Mouse (Mus musculus) neutrophil, adult 5-6 weeks (primary cell): ENCODE data around the gene Pou2f2. TPM values are rescaled to one million over a fixed set of nuclear protein-coding genes. Genes with fewer than 3 reads are reported as not detected.
"Not testable (repeated sequence)": the region's sequence is repeated elsewhere in the genome, so short reads cannot be mapped to it uniquely, and the experiment has no call there.

ENCODE experiments used
- ATAC-seq: fragments of 151-379, 151-347 bp; 2 replicates; pipeline ENCODE4 v1.8.0; 2017; ENCODE audit warnings: mild to moderate bottlenecking, moderate TSS enrichment; ENCODE audit not compliant: insufficient number of reproducible peaks, poor library complexity, low FRiP score, severe bottlenecking; ENCODE audit errors: extremely low read depth
- total RNA-seq: library from RNA; stranded (forward); fragments of 200-1000 nt; gene quantifications from 2 replicates; pipeline ENCODE4 v1.2.3, GENCODE M21; 2017

The Pou2f2 gene
- total RNA-seq, 1 experiment from 2014 or later = 53.1 TPM

DNA sequence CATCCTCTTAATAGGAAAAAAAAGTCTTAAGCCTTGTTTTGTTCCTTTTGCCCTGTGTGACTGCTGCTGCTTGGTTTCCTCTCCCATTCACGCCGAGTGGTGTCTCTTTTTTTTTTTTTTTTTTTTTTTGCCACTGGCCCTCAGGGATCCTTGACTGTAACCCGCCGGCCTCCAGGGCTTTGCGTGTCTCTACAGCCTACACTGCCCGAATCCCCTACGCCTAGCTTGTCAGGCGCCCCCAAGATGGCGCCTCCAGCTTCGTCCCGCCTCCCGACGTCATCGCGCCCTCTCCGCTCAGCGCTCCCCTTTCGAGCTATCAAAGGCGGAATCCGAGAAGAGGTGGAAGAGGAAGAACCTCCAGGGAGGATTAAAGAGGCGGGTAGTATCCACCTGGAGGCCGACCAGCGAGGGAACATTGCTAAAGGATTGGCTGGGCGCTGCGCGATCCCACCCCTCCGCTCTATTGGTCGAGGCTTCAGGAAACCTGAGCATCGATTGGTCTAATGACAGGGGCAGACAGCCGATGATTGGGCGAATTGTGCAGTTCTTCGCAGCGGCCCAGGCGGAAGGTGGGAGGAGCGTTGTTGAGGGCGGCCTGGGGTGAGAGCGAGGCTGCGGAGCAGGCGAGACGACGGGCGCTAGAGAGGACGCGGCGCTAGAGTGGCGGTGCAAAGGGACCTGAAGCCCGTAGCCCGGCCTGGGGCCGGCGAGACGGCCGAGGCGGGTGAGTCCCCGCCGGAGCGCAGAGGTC is 102.7 kb downstream of the Pou2f2 start:
- peak; percentile 93 for ATAC-seq

DNA sequence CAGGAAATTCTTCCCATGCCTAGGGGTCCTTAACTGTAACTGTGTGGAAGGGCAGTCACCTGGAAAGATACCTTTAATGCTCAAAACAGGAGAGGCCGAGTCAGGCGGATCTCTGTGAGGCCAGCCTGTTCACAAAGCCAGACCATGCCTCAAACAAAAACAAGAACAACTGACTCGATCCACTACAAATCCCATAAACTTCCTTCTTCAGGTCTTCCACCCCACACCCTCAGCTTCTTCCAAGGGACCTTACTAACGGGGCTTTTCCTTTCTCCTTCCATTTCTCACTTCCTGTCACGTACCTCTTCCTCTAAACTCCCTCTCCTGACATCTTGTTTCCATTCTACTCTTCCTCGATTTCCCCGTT is 103.2 kb downstream of the Pou2f2 start:
- no peak for ATAC-seq

DNA sequence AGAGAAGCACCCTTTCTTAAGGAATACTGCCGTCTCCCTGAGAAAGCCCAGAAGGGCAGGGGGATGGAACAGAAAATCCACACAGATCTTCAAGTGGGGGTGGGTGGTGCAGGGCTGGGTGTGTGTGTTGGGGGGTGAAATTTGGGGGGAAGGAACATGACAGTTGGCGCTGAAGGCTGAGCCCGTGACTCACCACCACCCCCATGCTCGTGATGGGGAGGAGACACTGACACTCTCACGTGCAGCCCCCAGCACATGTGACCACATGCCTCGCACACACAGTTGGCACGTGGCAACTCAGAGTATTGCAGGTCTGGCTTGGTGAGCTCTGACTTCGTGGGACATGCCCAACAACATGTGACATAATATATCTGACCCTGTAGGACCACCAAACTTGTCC is 105.6 kb downstream of the Pou2f2 start:
- ATAC-seq = no peak

DNA sequence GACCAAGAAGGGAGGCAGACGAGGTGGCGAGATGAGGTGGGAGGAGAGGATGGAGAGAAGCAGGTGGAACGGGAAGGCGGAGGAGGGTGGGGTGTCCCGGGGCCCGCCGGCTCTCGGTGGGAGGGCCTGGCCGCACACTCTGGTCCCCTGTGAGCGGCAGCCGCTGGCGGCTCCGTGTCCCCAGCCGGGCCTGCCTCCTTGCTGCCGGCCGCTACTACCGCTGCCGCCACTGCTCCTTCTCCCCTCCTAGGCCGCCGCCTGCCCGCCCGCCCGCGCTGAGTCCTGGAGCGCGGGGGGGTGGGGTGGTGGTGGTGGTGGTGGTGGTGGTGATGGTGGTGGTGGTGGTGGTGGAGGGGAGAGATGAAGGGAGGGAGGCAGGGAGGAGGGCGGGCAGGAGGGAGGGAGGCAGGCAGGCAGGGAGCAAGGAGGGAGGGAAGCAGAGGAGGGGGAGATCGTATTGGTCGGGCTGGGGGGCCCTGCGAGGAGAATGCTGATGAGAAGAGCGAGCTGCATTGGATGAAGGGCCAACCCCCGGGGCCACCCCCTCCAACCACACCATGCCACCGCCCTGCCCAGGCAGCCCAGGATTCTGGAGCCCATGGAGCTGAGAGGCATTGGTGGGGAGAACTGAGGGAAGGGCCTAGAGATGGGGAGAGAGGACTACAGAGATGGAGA is 106.7 kb downstream of the Pou2f2 start:
- ATAC-seq = no peak

DNA sequence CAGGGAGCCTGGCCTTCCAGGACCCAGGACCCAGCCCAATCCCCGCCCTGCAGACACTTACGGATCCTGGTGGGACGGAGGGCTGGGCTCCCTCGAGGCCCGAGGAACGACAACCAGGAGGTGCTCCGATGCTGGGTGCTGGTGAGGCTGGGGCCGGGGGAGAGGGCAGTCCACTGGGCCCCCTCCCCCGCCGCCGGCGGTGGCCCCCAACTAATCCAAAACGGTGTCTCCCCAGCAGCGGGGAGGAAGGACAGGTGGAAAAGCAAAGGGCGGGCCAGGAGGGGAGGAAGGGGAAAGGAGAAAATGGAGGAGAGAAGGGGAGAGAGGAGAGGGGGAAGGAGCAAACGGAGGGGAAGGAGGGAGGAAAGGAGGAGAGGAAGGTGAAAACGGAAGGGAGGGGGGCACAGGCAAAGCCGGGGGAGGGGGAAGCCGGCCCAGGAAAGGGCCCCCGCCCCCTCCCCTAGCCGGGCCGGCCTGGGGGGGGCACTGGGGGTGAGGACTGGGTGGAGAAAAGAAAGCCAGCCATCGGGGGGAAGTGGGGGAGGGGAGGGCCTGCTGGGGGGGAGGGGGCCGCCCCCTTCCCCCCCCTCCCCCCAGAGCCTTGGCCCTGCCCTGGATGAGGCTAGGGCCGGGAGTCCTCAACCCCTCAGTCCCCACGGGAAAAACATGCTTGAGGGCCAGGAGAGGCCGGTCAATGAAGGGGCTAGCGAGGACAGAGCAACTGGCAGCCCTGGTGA is 107.4 kb downstream of the Pou2f2 start, which contains the start of the genes Grik5 and Zfp574:
Gene Grik5 (minus strand): TSS at position 368 of the 737 bp plus-strand sequence.
Gene Zfp574 (plus strand): TSS at position 589 of the 737 bp plus-strand sequence.
- no peak for ATAC-seq

DNA sequence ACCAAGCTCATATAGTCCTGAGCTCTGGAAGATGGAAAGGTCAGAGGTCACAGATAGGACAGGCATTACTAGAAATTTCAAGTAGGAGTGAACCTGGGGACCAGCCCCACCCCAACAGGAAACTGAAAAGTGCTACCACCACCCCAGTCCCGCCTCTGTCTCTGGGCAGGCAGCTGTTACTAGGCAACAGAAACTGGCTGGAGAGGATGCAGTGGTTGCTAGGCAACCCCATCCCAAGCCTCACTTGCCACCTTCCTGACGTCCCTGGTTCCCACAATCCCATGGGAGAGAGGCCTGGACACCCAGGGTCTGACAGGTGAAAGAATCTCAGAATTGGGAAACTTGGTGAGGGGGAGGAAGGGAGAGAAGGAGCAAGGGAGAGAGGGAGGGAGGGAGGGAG is 110.8 kb downstream of the Pou2f2 start:
- no peak for ATAC-seq

DNA sequence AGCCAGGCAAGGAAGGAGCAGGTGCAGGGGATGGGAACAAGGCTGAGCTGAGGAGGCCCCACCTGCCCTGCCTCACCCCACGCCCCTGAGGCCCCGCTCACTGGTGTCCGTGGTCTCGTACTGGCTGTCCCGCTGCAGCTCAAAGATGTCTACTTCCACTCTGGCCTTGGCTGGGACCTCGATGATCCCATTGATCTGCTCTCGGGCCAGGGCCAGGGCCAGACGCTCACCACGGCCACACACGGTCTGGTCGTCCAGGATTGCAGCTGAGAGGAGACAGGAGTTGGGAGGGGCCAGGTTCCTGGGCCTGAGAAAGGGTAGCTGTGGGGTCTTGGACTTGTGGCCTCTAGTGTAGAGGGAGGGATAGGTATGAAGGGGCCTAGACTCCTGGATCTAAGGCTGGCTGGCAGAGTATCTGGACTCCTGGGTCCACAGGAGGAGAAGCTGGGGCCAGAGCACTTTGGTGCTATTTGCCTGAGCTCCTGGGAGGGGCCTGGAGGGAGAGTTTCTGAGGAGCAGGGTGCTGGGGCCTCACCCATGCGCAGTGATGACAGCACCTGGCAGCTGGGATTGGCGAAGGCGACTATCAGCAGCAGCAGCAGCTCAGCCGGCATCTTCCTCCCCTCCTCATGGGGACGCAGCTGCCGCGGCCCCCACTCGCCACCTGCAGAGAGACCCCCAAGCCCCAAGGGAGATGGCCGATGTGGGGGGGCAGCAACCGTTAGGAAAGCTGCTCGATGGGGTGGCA is 111.4 kb downstream of the Pou2f2 start:
- no peak for ATAC-seq

DNA sequence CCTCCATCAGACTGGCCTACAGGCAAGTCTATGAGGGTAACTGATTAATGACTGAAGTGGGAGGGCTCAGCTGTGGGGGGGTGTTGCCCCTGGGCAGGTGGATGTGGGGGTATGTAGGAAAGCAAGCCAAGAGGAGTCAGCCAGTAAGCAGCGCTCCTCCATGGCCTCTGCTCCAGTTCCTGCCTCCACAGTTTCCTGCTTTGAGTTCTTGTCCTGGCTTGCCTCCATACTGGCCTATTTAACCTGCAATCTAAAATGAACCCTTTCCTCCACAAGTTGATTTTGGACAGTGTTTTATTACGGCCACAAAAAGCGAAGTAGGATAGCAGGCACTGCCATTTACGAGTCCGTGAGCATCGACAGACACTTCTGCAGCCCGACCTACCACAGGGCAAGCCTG is 112.2 kb downstream of the Pou2f2 start:
- ATAC-seq = no peak

DNA sequence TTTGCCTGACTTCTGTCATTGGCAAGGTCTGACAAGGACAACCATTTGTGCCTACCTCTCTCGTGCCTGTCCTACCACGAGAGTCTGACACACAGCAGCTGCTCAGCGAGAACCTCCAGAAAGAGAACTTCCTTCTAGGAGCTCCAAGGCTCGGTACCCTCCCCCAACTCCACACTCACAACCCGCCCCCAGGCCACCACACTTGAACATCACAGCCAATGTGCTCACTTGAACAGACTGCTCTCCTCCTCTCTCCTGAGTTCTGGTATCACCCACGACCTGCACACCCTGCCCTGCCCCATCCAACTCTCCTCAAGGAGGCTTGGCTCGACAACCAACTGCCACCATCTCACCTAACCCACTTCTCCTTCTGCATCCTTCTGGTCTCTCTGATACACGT is 115.6 kb downstream of the Pou2f2 start:
- no peak for ATAC-seq

DNA sequence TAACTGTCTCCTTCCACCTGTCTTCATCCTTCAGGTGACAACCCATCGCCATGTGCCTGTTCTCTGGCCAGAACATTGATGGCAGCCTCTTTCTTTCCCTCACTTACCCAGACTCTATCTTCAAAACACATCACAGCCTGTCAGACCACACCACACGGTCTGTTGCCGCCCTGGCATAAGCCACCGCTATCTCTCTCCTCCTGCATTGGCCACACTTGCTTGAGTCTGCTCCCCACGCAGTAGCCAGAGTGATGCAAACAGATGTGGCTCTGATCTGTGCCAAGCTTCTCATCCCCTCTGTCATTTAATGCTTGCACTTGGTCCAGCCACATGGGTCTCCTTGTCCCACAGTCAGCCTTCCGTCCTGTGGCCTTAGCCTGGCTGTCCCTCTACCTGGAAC is 116.2 kb downstream of the Pou2f2 start:
- ATAC-seq = no peak

DNA sequence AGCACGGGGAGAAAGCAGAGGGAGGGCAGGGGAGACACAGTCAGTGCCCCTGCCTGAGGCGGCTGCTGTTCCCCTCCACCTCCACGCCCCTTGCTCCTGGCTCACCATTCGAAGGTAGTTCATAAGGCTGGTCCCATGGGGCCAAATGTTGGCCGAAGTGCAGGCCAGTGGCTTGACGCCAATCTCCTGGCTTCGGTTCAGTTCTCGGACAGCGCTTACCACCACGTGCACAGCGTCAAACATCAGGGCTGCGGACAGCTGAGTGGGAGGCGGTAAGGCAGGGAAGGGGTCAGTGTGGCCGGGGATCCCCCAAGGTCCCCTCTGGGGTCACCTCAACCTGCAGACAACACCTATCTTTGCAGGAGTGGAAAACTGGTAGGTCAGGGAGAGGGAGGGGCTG is 120.7 kb downstream of the Pou2f2 start:
- peak; percentile 2; the same call in 1 of the 2 replicates for ATAC-seq

DNA sequence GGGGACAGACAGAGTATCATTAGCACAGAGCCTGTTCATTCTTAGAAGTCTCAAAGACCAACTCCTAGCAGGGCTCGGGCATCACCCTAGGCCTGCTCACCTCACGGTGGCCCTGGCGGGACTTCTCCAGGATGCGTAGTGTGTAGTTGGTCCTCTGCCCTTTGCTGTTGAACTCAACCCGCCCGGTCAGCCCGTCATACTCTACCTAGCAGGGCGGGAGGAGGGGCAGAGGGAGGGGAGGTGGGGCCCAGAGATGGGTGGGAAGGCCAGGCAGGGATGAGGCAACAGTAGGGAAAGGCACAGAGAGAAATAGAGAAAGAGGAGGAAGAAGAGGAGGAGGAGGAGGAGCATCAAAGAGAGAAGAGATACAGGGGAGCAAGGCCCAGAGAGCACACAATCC is 121.1 kb downstream of the Pou2f2 start:
- ATAC-seq = no peak

DNA sequence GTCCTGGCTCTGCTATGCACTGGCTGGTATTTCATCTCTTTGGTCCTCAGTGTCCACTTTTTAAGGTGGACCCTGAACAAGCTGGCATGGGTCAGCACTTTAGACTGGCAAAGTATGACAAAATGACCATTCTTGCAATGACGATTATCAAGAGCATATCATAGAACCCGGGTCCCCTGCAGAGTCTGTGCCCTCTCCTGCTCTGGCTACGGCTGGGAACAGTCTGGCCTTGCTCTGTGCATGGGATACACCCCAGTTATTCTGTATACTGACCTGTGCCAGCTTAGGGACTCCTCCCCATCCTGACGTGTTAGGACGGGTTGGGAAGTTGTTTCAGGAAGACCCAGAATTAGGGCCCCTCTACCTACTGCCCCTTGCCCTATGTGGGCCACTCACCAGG is 121.6 kb downstream of the Pou2f2 start:
- no peak for ATAC-seq

DNA sequence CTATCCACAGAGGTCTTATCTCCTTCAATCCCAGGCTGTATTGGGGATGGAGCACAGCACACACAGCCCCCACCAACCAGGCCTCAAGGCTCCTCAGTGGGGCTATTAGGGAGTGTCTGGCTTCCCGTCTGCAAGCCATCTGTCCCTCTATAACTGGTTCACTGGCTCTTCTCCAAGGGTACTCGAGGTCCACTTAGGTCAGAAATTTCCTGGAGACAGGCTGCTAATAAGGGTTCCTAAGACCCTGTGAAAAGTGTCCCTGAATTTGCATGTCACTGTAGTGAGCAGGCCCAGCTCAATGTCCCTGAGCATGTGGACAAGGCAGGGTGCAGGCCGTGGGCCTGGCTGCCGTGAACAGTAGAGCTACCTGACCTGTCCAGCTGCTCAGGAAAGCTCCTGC is 122.6 kb downstream of the Pou2f2 start:
- no peak for ATAC-seq

DNA sequence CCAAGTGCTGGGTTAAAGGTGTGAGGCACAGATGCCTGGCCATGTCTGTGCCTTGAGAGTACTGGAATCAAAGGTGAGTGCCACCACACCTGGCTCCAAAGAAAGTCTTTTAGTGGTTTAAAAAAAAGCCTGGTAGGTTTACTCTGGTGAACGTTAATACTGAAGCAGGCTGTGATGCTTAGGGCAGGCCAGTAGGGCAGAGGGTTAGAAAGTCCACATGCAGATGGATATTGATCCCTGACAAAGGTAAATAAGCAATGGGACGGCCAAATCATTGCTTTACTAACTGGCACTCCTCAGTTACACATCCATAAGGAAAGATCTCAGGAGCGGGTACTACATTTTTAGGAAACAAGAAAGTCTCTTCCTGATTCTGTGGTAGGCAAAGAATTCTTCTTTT is 126.9 kb downstream of the Pou2f2 start:
- ATAC-seq = no peak

DNA sequence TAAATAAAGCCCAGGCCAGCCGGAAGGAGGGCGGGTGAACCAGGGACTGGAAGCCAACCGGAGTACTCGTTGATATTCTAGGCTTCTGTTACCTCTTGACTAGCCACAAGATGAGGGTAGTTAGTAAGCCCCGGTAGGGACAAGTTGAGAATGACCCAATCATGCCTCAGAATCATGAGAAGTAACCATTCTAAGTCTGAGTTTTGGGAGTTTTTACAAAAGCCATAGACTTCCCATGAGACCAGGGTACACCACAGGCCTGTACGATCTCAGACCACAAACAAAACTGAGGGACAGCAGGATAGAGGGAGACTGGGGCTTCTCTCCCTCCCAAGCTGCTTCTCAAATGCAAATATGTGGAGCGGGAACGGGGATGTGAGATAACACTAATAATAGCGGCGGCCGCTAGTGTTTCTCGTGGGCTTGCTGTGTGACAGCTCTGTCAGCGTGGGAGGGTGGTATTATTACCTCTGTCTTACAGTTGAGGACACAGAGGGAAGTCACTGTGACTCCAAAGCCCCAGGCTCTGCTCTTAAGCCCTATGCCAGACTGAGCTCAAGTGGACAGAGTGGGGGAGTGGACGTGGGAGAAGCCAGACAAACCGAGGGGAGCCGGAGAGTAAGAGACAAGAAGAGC is 130.1 kb downstream of the Pou2f2 start:
- no peak for ATAC-seq

DNA sequence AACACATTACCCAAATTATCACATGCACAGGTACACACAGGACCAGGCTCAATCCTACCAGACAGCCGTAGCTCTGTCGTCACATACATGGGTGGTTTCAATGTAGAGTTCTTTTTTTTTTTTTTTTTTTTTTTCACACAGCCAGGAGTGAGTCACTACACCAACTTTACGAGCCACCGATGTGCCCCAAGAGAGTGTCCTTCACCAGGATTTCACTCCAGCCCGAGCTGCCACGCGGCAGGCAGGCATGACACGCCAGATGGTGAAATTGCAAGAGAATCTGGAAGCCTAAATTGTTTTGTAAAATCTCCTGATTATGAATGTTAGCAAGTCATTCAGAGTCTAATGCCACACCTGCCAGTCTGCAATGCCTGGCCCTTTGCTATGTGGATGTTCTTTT is 132.2 kb downstream of the Pou2f2 start:
- no peak for ATAC-seq

DNA sequence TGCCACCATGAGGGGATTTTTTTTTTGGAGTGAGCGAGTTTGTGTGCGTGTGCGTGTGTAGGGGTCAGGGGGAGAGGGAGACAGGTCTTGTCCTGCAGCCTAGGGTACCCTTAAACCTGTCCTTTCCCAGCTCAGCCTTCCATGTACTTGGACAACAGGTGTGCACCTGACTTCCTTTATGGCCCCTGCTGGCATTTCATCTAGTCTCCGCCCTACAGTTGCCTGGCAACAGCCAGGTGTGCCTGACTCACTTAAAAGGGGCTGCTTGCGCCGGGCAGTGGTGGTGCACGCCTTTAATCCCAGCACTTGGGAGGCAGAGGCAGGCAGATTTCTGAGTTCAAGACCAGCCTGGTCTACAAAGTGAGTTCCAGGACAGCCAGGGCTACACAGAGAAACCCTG is 134.9 kb downstream of the Pou2f2 start:
- not testable (repeated sequence) for ATAC-seq

DNA sequence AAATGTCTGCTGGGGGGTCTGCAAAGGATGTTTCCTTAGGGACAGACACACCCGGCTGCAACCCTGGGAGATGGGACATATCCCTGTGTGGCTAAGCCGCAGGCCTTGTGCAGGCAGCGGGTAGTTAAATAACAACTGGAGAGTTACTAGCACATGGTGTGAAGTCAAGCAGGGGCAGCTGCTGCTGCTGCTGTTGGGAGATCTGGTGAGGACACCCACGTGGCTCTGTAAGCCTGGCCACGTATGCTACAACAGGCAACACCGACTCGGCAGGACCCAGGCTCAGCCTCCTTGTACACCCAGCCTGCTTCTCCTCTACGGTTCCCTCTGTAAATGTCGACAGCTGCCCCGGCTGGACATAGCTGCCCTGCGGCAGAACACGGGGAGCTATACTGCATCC is 137.6 kb downstream of the Pou2f2 start:
- ATAC-seq = no peak
